Mouse (Mus musculus): ENCODE data around the gene Ccdc114. TPM values are rescaled to one million over a fixed set of nuclear protein-coding genes. Genes with fewer than 3 reads are reported as not detected.
A peak's percentile ranks its signal among the peaks of the same experiment; 100 is the strongest.
"Not testable (repeated sequence)": the region's sequence is repeated elsewhere in the genome, so short reads cannot be mapped to it uniquely, and the experiment has no call there.

Ccdc114 gene
- polyA plus RNA-seq (2014; fragmentation: Nextera tagmentation; extraction: Ambion mirVana), result 2.4 and 4.3 TPM in 2 replicates

DNA sequence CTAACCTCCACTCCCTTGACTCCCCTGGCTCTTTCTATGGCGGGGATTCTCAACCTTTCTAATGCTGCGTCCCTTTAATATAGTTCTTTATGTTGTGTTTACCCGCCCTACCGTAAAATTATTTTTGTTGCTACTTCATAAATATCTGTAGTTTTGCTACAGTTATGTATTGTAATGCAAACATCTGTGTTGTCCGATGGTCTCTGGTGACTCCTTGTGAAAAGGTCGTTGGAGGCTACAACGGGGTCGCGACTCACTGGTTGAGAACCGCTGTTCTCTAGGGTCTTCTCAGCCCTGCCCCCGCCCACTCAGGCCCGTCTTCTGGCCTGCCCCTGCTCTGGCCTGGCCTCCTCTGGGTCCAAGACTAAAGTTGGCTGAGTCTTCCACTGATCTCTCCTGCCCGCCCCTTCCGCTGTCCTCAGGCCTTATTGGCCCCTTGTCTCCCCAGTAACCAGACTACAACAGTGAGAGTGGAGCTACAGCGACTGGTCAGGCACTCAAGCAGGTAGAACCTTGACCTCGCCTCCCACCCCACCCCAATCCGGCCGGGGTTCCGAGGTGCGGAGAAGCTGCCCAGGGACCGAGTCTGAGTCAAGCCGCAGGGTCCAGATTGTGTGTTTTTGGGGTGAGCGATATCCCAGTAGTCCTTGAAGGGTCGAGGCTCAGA lies at the start of gene Ccdc114:
Ccdc114 (plus strand) TSS at position 311 of the 667 bp plus-strand sequence.
- peak within 1 kb of the TSS; percentile 91 for H3K27ac ChIP-seq (ENCODE audit: low read depth, low read length)
- H3K27me3 ChIP-seq (replicated peaks; ENCODE audit: control insufficient read depth, insufficient read depth, low read length), result 0 out of 2 replicates have a peak, but pooled peaks cover 4% of the 10 kb centered on the region
- peak within 1 kb of the TSS; percentile 75 for H3K4me2 ChIP-seq
- peak within 1 kb of the TSS; percentile 48 for H3K4me3 ChIP-seq (ENCODE audit: low read depth, low read length)
- no peaks in the 10 kb centered on the region for H3K36me3 ChIP-seq (ENCODE audit: control insufficient read depth, insufficient read depth, low read length)
- H3K9me3 ChIP-seq (ENCODE audit: control insufficient read depth, low read length), result no peaks in the 10 kb centered on the region
- H3K4me1 ChIP-seq (replicated peaks; ENCODE audit: control insufficient read depth, insufficient read depth, low read length), result peaks cover 31% of the 10 kb centered on the region
- H3K9ac ChIP-seq (ENCODE audit: low read depth, low read length), result peak within 1 kb of the TSS; percentile 65
- WGBS, result 2% methylated on average over 24 of the region's 24 CpGs
- ATAC-seq (replicated peaks; ENCODE audit: low FRiP score), result peak; percentile 68
- DNase-seq (ENCODE audit: low spot score), result peak; percentile 79

GRCm38 (mm10) chr7:45876895-45877294 lies 47.0 kb upstream of the Ccdc114 start:
- peaks cover 3% of the 10 kb centered on the region for H3K27me3 ChIP-seq (replicated peaks; ENCODE audit: control insufficient read depth, insufficient read depth, low read length)
- DNase-seq (ENCODE audit: low spot score), result no peak
- H3K9me3 ChIP-seq (ENCODE audit: control insufficient read depth, low read length), result no peaks in the 10 kb centered on the region
- no peak for ATAC-seq (replicated peaks; ENCODE audit: low FRiP score)
- 97% methylated on average over 7 of the region's 7 CpGs for WGBS
- no peak overlapping the region for H3K4me2 ChIP-seq
- H3K9ac ChIP-seq (ENCODE audit: low read depth, low read length), result no peak overlapping the region
- H3K4me3 ChIP-seq (ENCODE audit: low read depth, low read length), result no peak overlapping the region
- peaks cover 13% of the 10 kb centered on the region for H3K4me1 ChIP-seq (replicated peaks; ENCODE audit: control insufficient read depth, insufficient read depth, low read length)
- H3K27ac ChIP-seq (ENCODE audit: low read depth, low read length), result no peak overlapping the region
- peaks cover 50% of the 10 kb centered on the region for H3K36me3 ChIP-seq (ENCODE audit: control insufficient read depth, insufficient read depth, low read length)

- peaks cover 61% of the 10 kb centered on the region for H3K36me3 ChIP-seq (ENCODE audit: control insufficient read depth, insufficient read depth, low read length)
- 84% methylated on average over 1 of the region's 1 CpGs for WGBS
- ATAC-seq (replicated peaks; ENCODE audit: low FRiP score), result not testable (repeated sequence)
Measured at GRCm38 (mm10) chr7:45878278-45878677, 45.6 kb upstream of the Ccdc114 start, which contains the start of gene Grin2d. Grin2d (minus strand) TSS chr7:45878378.

DNA sequence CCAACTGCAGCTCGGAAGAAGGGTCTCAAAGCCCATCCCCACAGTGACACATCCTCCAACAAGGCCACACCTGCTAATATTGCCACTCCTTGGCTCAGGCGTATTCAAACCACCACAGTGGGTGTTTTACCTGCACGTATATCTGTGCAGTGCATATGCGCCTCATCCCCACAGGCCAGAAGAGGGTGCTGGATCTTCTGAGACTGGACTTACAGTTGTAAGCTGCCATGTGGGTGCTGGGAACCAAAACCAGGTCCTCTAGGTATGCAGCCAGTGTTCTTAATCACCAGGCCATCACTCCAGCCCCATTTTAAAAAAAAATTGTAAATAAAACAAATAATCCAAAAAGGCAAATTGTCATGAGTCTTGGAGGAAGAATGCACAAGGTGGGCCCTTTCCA lies 43.3 kb upstream of the Ccdc114 start:
- Histone ChIP-seq H3K27ac (ENCODE audit: low read depth, low read length) (no peak overlapping the region), H3K4me2 (no peak overlapping the region), H3K9me3 (ENCODE audit: control insufficient read depth, low read length) (no peaks in the 10 kb centered on the region), H3K4me3 (ENCODE audit: low read depth, low read length) (no peak overlapping the region), H3K36me3 (ENCODE audit: control insufficient read depth, insufficient read depth, low read length) (peaks cover 68% of the 10 kb centered on the region), H3K4me1 (replicated peaks; ENCODE audit: control insufficient read depth, insufficient read depth, low read length) (no peaks in the 10 kb centered on the region), H3K27me3 (replicated peaks; ENCODE audit: control insufficient read depth, insufficient read depth, low read length) (no peaks in the 10 kb centered on the region), H3K9ac (ENCODE audit: low read depth, low read length) (no peak overlapping the region)
- DNase-seq (ENCODE audit: low spot score) (no peak), ATAC-seq (replicated peaks; ENCODE audit: low FRiP score) (no peak)
- 94% methylated on average over 4 of the region's 4 CpGs for WGBS

More at GRCm38 (mm10) chr7:45878278-45878677, 45.6 kb upstream of the Ccdc114 start, which contains the start of gene Grin2d:
- peaks cover 13% of the 10 kb centered on the region for H3K4me1 ChIP-seq (replicated peaks; ENCODE audit: control insufficient read depth, insufficient read depth, low read length)
- not testable (repeated sequence) for H3K27ac ChIP-seq (ENCODE audit: low read depth, low read length); DNase-seq (ENCODE audit: low spot score); H3K27me3 ChIP-seq (replicated peaks; ENCODE audit: control insufficient read depth, insufficient read depth, low read length); H3K4me2 ChIP-seq; H3K9me3 ChIP-seq (ENCODE audit: control insufficient read depth, low read length); H3K9ac ChIP-seq (ENCODE audit: low read depth, low read length); H3K4me3 ChIP-seq (ENCODE audit: low read depth, low read length)

GRCm38 (mm10) chr7:45881011-45881410 lies 42.9 kb upstream of the Ccdc114 start:
- DNase-seq (ENCODE audit: low spot score) (no peak), ATAC-seq (replicated peaks; ENCODE audit: low FRiP score) (no peak)
- WGBS, result 87% methylated on average over 2 of the region's 2 CpGs
- Histone ChIP-seq H3K4me3 (ENCODE audit: low read depth, low read length) (no peak overlapping the region), H3K4me1 (replicated peaks; ENCODE audit: control insufficient read depth, insufficient read depth, low read length) (no peaks in the 10 kb centered on the region), H3K36me3 (ENCODE audit: control insufficient read depth, insufficient read depth, low read length) (peaks cover 63% of the 10 kb centered on the region), H3K9me3 (ENCODE audit: control insufficient read depth, low read length) (no peaks in the 10 kb centered on the region), H3K27ac (ENCODE audit: low read depth, low read length) (no peak overlapping the region), H3K27me3 (replicated peaks; ENCODE audit: control insufficient read depth, insufficient read depth, low read length) (no peaks in the 10 kb centered on the region), H3K9ac (ENCODE audit: low read depth, low read length) (no peak overlapping the region), H3K4me2 (no peak overlapping the region)

GRCm38 (mm10) chr7:45887246-45887645 lies 36.6 kb upstream of the Ccdc114 start:
- no peak for ATAC-seq (replicated peaks; ENCODE audit: low FRiP score)
- WGBS, result 28% methylated on average over 3 of the region's 3 CpGs
- H3K27ac ChIP-seq (ENCODE audit: low read depth, low read length), result no peak overlapping the region

DNA sequence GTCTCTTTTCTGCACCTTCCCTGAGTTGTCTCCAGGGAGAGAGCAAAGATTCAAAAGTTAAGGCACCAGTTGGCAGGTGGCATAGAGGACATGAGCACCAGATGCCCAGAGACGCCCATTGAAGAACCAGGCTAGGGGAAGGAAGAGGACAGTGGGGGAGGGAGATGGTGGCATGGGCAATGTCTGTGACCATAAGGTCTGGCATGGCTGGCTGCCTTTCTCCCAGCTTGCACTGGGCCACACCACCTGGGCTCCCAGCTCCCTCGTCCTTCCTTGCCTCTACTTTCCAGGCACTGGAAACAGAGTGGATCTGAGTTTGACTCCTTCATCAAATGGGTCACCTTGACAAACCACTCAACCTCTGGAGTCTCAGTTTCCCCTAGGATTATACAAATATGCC lies 31.2 kb upstream of the Ccdc114 start:
- Histone ChIP-seq H3K27ac (ENCODE audit: low read depth, low read length) (no peak overlapping the region), H3K9me3 (ENCODE audit: control insufficient read depth, low read length) (no peaks in the 10 kb centered on the region), H3K4me2 (no peak overlapping the region), H3K4me1 (replicated peaks; ENCODE audit: control insufficient read depth, insufficient read depth, low read length) (peaks cover 5% of the 10 kb centered on the region; the same call in 1 of the 2 replicates), H3K36me3 (ENCODE audit: control insufficient read depth, insufficient read depth, low read length) (no peaks in the 10 kb centered on the region), H3K4me3 (ENCODE audit: low read depth, low read length) (no peak overlapping the region), H3K27me3 (replicated peaks; ENCODE audit: control insufficient read depth, insufficient read depth, low read length) (no peaks in the 10 kb centered on the region), H3K9ac (ENCODE audit: low read depth, low read length) (no peak overlapping the region)
- ATAC-seq (replicated peaks; ENCODE audit: low FRiP score) (no peak), DNase-seq (ENCODE audit: low spot score) (no peak)
- 76% methylated on average over 2 of the region's 2 CpGs for WGBS

More at GRCm38 (mm10) chr7:45887246-45887645, 36.6 kb upstream of the Ccdc114 start:
- H3K4me3 ChIP-seq (ENCODE audit: low read depth, low read length), result no peak overlapping the region
- no peaks in the 10 kb centered on the region for H3K9me3 ChIP-seq (ENCODE audit: control insufficient read depth, low read length)
- no peak for DNase-seq (ENCODE audit: low spot score)
- H3K27me3 ChIP-seq (replicated peaks; ENCODE audit: control insufficient read depth, insufficient read depth, low read length), result no peaks in the 10 kb centered on the region
- H3K36me3 ChIP-seq (ENCODE audit: control insufficient read depth, insufficient read depth, low read length), result peaks cover 21% of the 10 kb centered on the region
- no peak overlapping the region for H3K9ac ChIP-seq (ENCODE audit: low read depth, low read length)
- no peak overlapping the region for H3K4me2 ChIP-seq
- no peaks in the 10 kb centered on the region for H3K4me1 ChIP-seq (replicated peaks; ENCODE audit: control insufficient read depth, insufficient read depth, low read length)

GRCm38 (mm10) chr7:45895931-45896516 lies 27.8 kb upstream of the Ccdc114 start:
- H3K9ac ChIP-seq (ENCODE audit: low read depth, low read length), result peak overlapping the region; percentile 54
- H3K36me3 ChIP-seq (ENCODE audit: control insufficient read depth, insufficient read depth, low read length), result no peaks in the 10 kb centered on the region
- H3K4me3 ChIP-seq (ENCODE audit: low read depth, low read length), result 0 out of 2 replicates have a peak overlapping the region, but pooled peaks have one; percentile 58
- DNase-seq (ENCODE audit: low spot score) (no peak), ATAC-seq (replicated peaks; ENCODE audit: low FRiP score) (no peak; the same call in 1 of the 2 replicates)
- H3K4me1 ChIP-seq (replicated peaks; ENCODE audit: control insufficient read depth, insufficient read depth, low read length), result peaks cover 5% of the 10 kb centered on the region
- WGBS, result 72% methylated on average over 6 of the region's 6 CpGs
- H3K27me3 ChIP-seq (replicated peaks; ENCODE audit: control insufficient read depth, insufficient read depth, low read length), result no peaks in the 10 kb centered on the region
- peak overlapping the region; percentile 49; the same call in 1 of the 2 replicates for H3K27ac ChIP-seq (ENCODE audit: low read depth, low read length)
- H3K4me2 ChIP-seq, result peak overlapping the region; percentile 55
- no peaks in the 10 kb centered on the region for H3K9me3 ChIP-seq (ENCODE audit: control insufficient read depth, low read length)

All from liver, embryonic 11.5 days (tissue).